ENCODE assay signal across 23 mouse cellular contexts in genomic region chr7:112140725-112141124, GRCm38 (mm10). TPM values are rescaled to one million over a fixed set of nuclear protein-coding genes. Genes with fewer than 3 reads are reported as not detected.
A peak's percentile ranks its signal among the peaks of the same experiment; 100 is the strongest.
DNase-seq lines count a peak whose midpoint lies in the region; ATAC-seq and TF ChIP-seq lines count a peak whose summit lies in the region.
"Had no signal": no experiment of that assay in that cellular context is flagged by ENCODE, and none has a peak within 500 bp of the region (broad histone marks: within the 10 kb centered on the region; RNA-seq: fewer than 3 reads in every experiment).

No protein-coding gene starts in this region.

- ATAC-seq in forebrain, embryonic 12.5 days (ENCODE audit: low FRiP score) = no peak
- peak; percentile 69 for ATAC-seq in heart, embryonic 15.5 days (replicated peaks; ENCODE audit: insufficient number of reproducible peaks, insufficient read depth, low FRiP score, low read depth)
- 0 out of 2 replicates have a peak, but pooled peaks have one; percentile 11 for ATAC-seq in stomach, embryonic 16.5 days (ENCODE audit: insufficient read depth, low FRiP score)
- ATAC-seq: hindbrain, embryonic 16.5 days; intestine, embryonic 16.5 days had no signal

- no peak for TF ChIP-seq EP300 in heart, adult 2 months (IDR thresholded peaks at IDR 0.05; ENCODE audit: insufficient read depth, low read depth, low read length)

- 88% methylated on average over 2 of the region's 2 CpGs for WGBS in forebrain, embryonic 10.5 days
- WGBS in forebrain, embryonic 12.5 days = 80% methylated on average over 2 of the region's 2 CpGs
- WGBS in heart, embryonic 15.5 days = 58% methylated on average over 2 of the region's 2 CpGs
- 90% methylated on average over 2 of the region's 2 CpGs for WGBS in heart, adult 2 months
- WGBS in stomach, embryonic 16.5 days = 86% methylated on average over 2 of the region's 2 CpGs

- no peak for TF ChIP-seq CTCF in heart, adult 2 months (IDR thresholded peaks at IDR 0.05)

- H3K4me3 ChIP-seq in forebrain, embryonic 10.5 days = no peak overlapping the region
- no peak overlapping the region for H3K4me3 ChIP-seq in forebrain, embryonic 12.5 days (replicated peaks)
- H3K4me3 ChIP-seq in heart, embryonic 15.5 days = no peak overlapping the region
- no peak overlapping the region for H3K4me3 ChIP-seq in heart, adult 2 months
- H3K4me3 ChIP-seq in stomach, embryonic 16.5 days (replicated peaks; ENCODE audit: low read length) = no peak overlapping the region
- H3K4me3 ChIP-seq: hindbrain, embryonic 10.5 days; kidney, embryonic 15.5 days; liver, embryonic 13.5 days; midbrain, embryonic 12.5 days; neural tube, embryonic 15.5 days had no signal

- H3K4me2 ChIP-seq in forebrain, embryonic 12.5 days = no peak overlapping the region
- no peak overlapping the region for H3K4me2 ChIP-seq in heart, embryonic 15.5 days
- no peak overlapping the region for H3K4me2 ChIP-seq in stomach, embryonic 16.5 days (ENCODE audit: low read depth, low read length)
- H3K4me2 ChIP-seq: kidney, embryonic 15.5 days; liver, embryonic 13.5 days; lung, embryonic 14.5 days; midbrain, embryonic 12.5 days; neural tube, embryonic 15.5 days had no signal

- intact Hi-C loops in heart, adult 2 months (cut with DNase I) = no loop called here

- no peaks in the 10 kb centered on the region for H3K9me3 ChIP-seq in forebrain, embryonic 10.5 days
- H3K9me3 ChIP-seq in forebrain, embryonic 12.5 days = no peaks in the 10 kb centered on the region
- H3K9me3 ChIP-seq in heart, embryonic 15.5 days (replicated peaks) = no peaks in the 10 kb centered on the region
- no peaks in the 10 kb centered on the region for H3K9me3 ChIP-seq in stomach, embryonic 16.5 days (replicated peaks; ENCODE audit: control insufficient read depth, low read length)
- H3K9me3 ChIP-seq: hindbrain, embryonic 10.5 days; kidney, embryonic 15.5 days; liver, embryonic 13.5 days; midbrain, embryonic 12.5 days; neural tube, embryonic 15.5 days had no signal

- H3K27me3 ChIP-seq in forebrain, embryonic 10.5 days (ENCODE audit: poor library complexity, severe bottlenecking) = no peaks in the 10 kb centered on the region
- no peaks in the 10 kb centered on the region for H3K27me3 ChIP-seq in forebrain, embryonic 12.5 days
- H3K27me3 ChIP-seq in heart, embryonic 15.5 days = no peaks in the 10 kb centered on the region
- H3K27me3 ChIP-seq in heart, adult 2 months (ENCODE audit: control insufficient read depth, insufficient read depth, low read length) = no peaks in the 10 kb centered on the region
- H3K27me3 ChIP-seq in stomach, embryonic 16.5 days (ENCODE audit: control insufficient read depth, insufficient read depth, low read length) = no peaks in the 10 kb centered on the region
- H3K27me3 ChIP-seq: kidney, embryonic 15.5 days; liver, embryonic 13.5 days; midbrain, embryonic 12.5 days; neural tube, embryonic 15.5 days had no signal

- no peaks in the 10 kb centered on the region for H3K79me2 ChIP-seq in heart, adult 2 months (replicated peaks; ENCODE audit: control insufficient read depth, insufficient read depth, low read length)

- DNase-seq in forebrain, embryonic 10.5 days (ENCODE audit: extremely low spot score, low spot score) = no peak
- no peak for DNase-seq in heart, adult 2 months
- DNase-seq in ES-CJ7 (ENCODE audit: low read depth, low spot score) = peak; percentile 20
- no peak for DNase-seq in lung, adult 18-20 months
- DNase-seq: cerebellum, adult 11-12 months; cerebellum, postnatal 14 days; kidney, postnatal 4 days; layer of hippocampus, adult 9-11 months; liver, embryonic 13.5 days; lung, embryonic 14.5 days; right cerebral cortex, adult 18-20 months; right cerebral cortex, postnatal 4 days; thymus, adult 18-20 months; thymus, postnatal 36 days had no signal

- H3K36me3 ChIP-seq in forebrain, embryonic 10.5 days (replicated peaks) = no peaks in the 10 kb centered on the region
- no peaks in the 10 kb centered on the region for H3K36me3 ChIP-seq in forebrain, embryonic 12.5 days (replicated peaks)
- H3K36me3 ChIP-seq in heart, embryonic 15.5 days = no peaks in the 10 kb centered on the region
- H3K36me3 ChIP-seq in heart, adult 2 months (ENCODE audit: control insufficient read depth, insufficient read depth, low read length) = no peaks in the 10 kb centered on the region
- no peaks in the 10 kb centered on the region for H3K36me3 ChIP-seq in stomach, embryonic 16.5 days (ENCODE audit: control insufficient read depth, insufficient read depth, low read length)
- H3K36me3 ChIP-seq: hindbrain, embryonic 10.5 days; kidney, embryonic 15.5 days; liver, embryonic 13.5 days; midbrain, embryonic 12.5 days; neural tube, embryonic 15.5 days had no signal

- no peak for TF ChIP-seq POLR2A in heart, adult 2 months (IDR thresholded peaks at IDR 0.05; ENCODE audit: insufficient read depth, low read depth, low read length)

- H3K4me1 ChIP-seq in forebrain, embryonic 10.5 days = peaks cover 44% of the 10 kb centered on the region
- H3K4me1 ChIP-seq in forebrain, embryonic 12.5 days = peaks cover 24% of the 10 kb centered on the region
- H3K4me1 ChIP-seq in heart, embryonic 15.5 days (replicated peaks) = peaks cover 42% of the 10 kb centered on the region
- peaks cover 8% of the 10 kb centered on the region for H3K4me1 ChIP-seq in heart, adult 2 months (ENCODE audit: control insufficient read depth, insufficient read depth, low read length)
- peaks cover 4% of the 10 kb centered on the region; the same call in 1 of the 2 replicates for H3K4me1 ChIP-seq in stomach, embryonic 16.5 days (ENCODE audit: control insufficient read depth, insufficient read depth, low read length)
- H3K4me1 ChIP-seq: liver, embryonic 13.5 days had no signal

- H3K9ac ChIP-seq in forebrain, embryonic 12.5 days = no peak overlapping the region
- H3K9ac ChIP-seq in heart, embryonic 15.5 days = no peak overlapping the region
- no peak overlapping the region for H3K9ac ChIP-seq in heart, adult 2 months (ENCODE audit: low read depth, low read length)
- no peak overlapping the region for H3K9ac ChIP-seq in stomach, embryonic 16.5 days (ENCODE audit: low read length)
- H3K9ac ChIP-seq: kidney, embryonic 15.5 days; liver, embryonic 13.5 days; lung, embryonic 14.5 days; midbrain, embryonic 12.5 days; neural tube, embryonic 15.5 days had no signal

- 0 out of 2 replicates have a peak overlapping the region, but pooled peaks have one; percentile 6 for H3K27ac ChIP-seq in forebrain, embryonic 10.5 days
- H3K27ac ChIP-seq in forebrain, embryonic 12.5 days = no peak overlapping the region
- H3K27ac ChIP-seq in heart, embryonic 15.5 days = peak overlapping the region; percentile 63
- no peak overlapping the region for H3K27ac ChIP-seq in heart, adult 2 months
- no peak overlapping the region for H3K27ac ChIP-seq in stomach, embryonic 16.5 days (ENCODE audit: low read length)
- H3K27ac ChIP-seq: hindbrain, embryonic 10.5 days; kidney, embryonic 15.5 days; liver, embryonic 13.5 days; midbrain, embryonic 12.5 days; neural tube, embryonic 15.5 days had no signal

RNA-seq across cellular contexts. Expression of gene Dkk3, which starts 18.1 kb away (rescaled TPM):
- polyA plus RNA-seq in forebrain, embryonic 10.5 days (2016; fragmentation: Nextera tagmentation; extraction: Ambion mirVana) = 14.3 and 15.0 TPM in 2 replicates
- 21.5 and 28.7 TPM in 2 replicates for polyA plus RNA-seq in forebrain, embryonic 12.5 days (2016; fragmentation: Nextera tagmentation; extraction: Ambion mirVana)
- polyA plus RNA-seq in heart, embryonic 15.5 days (2015; fragmentation: Nextera tagmentation; extraction: Ambion mirVana) = 75.1 and 88.2 TPM in 2 replicates
- total RNA-seq in heart, adult 2 months (2021) = 10 to 100 TPM; 45.1 to 45.7 TPM
- polyA plus RNA-seq in heart, adult 2 months (2012; rRNA removed) = 48.3 and 52.1 TPM in 2 replicates
- polyA plus RNA-seq in stomach, embryonic 16.5 days (2015; fragmentation: Nextera tagmentation; extraction: Ambion mirVana) = 45.4 and 53.6 TPM in 2 replicates

Comparison
In these comparisons a context has a peak if more than half of its experiments do, and no peak if none do; other contexts are left out.
1. H3K27ac ChIP-seq: peak in forebrain, embryonic 10.5 days (single experiment) and heart, embryonic 15.5 days (single experiment); none in forebrain, embryonic 12.5 days (single experiment), heart, adult 2 months (single experiment) and stomach, embryonic 16.5 days (single experiment).